Mouse (Mus musculus): ENCODE measurements at regions not wholly inside any gene's neighbourhood (a gene's known extent, or its start where the extent isn't known, plus 50 kb on each side); places are given as distances from the start of the nearest gene placed in this dataset.

DNA sequence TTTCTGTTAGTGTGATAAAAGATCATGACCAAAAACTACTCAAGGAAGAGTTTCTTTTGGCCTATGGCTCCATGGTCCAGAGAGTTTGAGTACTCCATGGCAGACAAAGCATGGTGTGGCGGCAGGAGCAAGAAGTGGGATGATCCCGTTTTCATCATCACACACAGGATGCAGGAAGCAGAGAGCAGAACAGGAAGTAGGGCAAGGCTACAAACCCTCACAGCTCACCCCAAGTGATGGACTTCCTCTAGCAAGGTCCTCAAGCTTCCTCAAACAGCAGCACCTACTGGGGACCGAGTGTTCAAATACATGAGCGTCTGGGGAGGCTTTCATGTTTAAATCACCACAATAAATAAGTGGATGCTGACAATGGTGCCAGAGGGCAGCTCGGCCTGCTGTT is 61.1 kb downstream of the 4930426L09Rik start:
- Histone ChIP-seq H3K4me1 (ENCODE audit: control insufficient read depth in 1 of 2, insufficient read depth in 2 of 2, low read length in 2 of 2) (peaks cover 11 to 25% of the 10 kb centered on the region in 2 experiments), H3K36me3 (ENCODE audit: control insufficient read depth in 1 of 2, insufficient read depth in 2 of 2, low read length in 2 of 2) (peaks cover 0 to 26% of the 10 kb centered on the region in 2 experiments; a peak in 2 of 4 replicates), H3K27me3 (ENCODE audit: control insufficient read depth in 1 of 2, insufficient read depth in 2 of 2, low read length in 2 of 2) (no peaks in the 10 kb centered on the region), H3K27ac (ENCODE audit: control insufficient read depth, low read depth, low read length) (peak overlapping the region; percentile 24; the same call in 1 of the 2 replicates), H3K9me3 (replicated peaks; ENCODE audit: insufficient read depth, low read length) (no peaks in the 10 kb centered on the region), H3K9ac (ENCODE audit: control insufficient read depth, low read depth, low read length, poor library complexity, severe bottlenecking) (no peak overlapping the region), H3K79me2 (ENCODE audit: control insufficient read depth, insufficient read depth, low read length, poor library complexity) (no peaks in the 10 kb centered on the region), H3K4me3 (ENCODE audit: control insufficient read depth in 1 of 2, insufficient read depth in 1 of 2, low read depth in 2 of 2, low read length in 2 of 2) (no peak overlapping the region; a peak in 1 of 4 replicates)
- DNase-seq (ENCODE audit: low read depth, low spot score): peak; percentile 74
- TF ChIP-seq JUND (IDR thresholded peaks at IDR 0.05; ENCODE audit: low read depth, low read length): no peak
- peak; percentile 72 for TF ChIP-seq ELF1 (IDR thresholded peaks at IDR 0.05; ENCODE audit: low read depth, low read length)
- TF ChIP-seq NELFE (IDR thresholded peaks at IDR 0.05; ENCODE audit: low read depth, low read length): no peak
- 0 out of 2 replicates have a peak, but pooled peaks have one; percentile 20 for TF ChIP-seq ETS1 (IDR thresholded peaks at IDR 0.05; ENCODE audit: low read depth, low read length)
- no peak for TF ChIP-seq GABPA (IDR thresholded peaks at IDR 0.05; ENCODE audit: low read depth, low read length)
- no peak for TF ChIP-seq GATA1 (IDR thresholded peaks at IDR 0.05; ENCODE audit: low read depth, low read length)
- 0 out of 2 replicates have a peak, but pooled peaks have one; percentile 28 for TF ChIP-seq SMC3 (IDR thresholded peaks at IDR 0.05; ENCODE audit: low read depth, low read length)
- 0 out of 2 replicates have a peak, but pooled peaks have one; percentile 18 for TF ChIP-seq MAX (IDR thresholded peaks at IDR 0.05; ENCODE audit: low read length)
- no peak for TF ChIP-seq ZKSCAN1 (IDR thresholded peaks at IDR 0.05; ENCODE audit: low read depth, low read length)
- TF ChIP-seq MAZ (IDR thresholded peaks at IDR 0.05; ENCODE audit: low read depth, low read length): no peak
- no peak for TF ChIP-seq MYC (IDR thresholded peaks at IDR 0.05; ENCODE audit: low read depth, low read length)
- peak; percentile 48; the same call in 1 of the 2 replicates for TF ChIP-seq TBP (IDR thresholded peaks at IDR 0.05; ENCODE audit: low read depth, low read length)
- TF ChIP-seq HCFC1 (IDR thresholded peaks at IDR 0.05; ENCODE audit: low read depth, low read length): peak; percentile 75
- peak in 2 of 3 experiments; percentile 10 to 34; a peak in 2 of 6 replicates for TF ChIP-seq CTCF (IDR thresholded peaks at IDR 0.05 in 2 of 3, conservative IDR thresholded peaks at IDR 0.05 in 1 of 3; ENCODE audit: control insufficient read depth in 1 of 3, insufficient read depth in 1 of 3, low read depth in 2 of 3, low read length in 3 of 3, poor library complexity in 1 of 3, severe bottlenecking in 1 of 3)

DNA sequence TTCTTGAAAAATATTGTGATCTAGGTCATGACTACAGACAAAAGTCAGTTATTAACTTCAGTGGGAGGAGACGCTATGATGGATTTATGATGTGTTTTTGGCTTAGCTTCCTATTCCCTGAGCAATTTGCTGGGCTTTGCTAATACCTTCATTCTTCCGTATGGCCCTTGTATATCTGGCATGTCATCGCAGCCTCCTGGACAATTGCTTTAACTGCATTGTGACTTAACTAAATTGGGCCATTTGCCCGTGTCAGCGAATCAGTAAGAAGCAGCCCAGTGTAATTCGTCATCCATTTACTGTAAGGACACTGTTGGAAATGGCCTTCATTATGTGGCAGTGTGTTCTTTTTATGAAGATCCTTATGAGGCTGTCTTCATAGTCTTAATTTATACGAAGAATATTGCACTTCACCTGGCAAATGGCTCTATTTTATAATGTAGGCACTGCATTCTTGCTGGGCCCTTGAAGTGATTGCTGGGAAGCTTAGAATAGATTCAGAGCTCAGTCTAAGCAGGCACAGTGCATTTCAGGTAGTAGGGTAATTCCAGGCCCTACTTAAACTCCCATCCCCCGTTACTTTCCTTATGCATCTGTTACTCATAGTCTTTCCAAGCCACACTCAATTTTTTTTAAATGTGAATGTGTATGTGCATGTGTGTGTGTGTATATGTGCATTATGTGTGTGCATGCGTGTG is 62.2 kb downstream of the 4930426L09Rik start:
- TF ChIP-seq GABPA (IDR thresholded peaks at IDR 0.05; ENCODE audit: low read depth, low read length): no peak
- TF ChIP-seq RAD21 (IDR thresholded peaks at IDR 0.05; ENCODE audit: low read depth, low read length): no peak
- TF ChIP-seq SMC3 (IDR thresholded peaks at IDR 0.05; ENCODE audit: low read depth, low read length): no peak
- no peak for TF ChIP-seq EP300 (IDR thresholded peaks at IDR 0.05; ENCODE audit: low read depth in 1 of 2, low read length in 2 of 2)
- TF ChIP-seq E2F4 (IDR thresholded peaks at IDR 0.05; ENCODE audit: borderline replicate concordance, low read depth, low read length): no peak
- no peak for TF ChIP-seq CTCF (IDR thresholded peaks at IDR 0.05 in 2 of 3, conservative IDR thresholded peaks at IDR 0.05 in 1 of 3; ENCODE audit: control insufficient read depth in 1 of 3, insufficient read depth in 1 of 3, low read depth in 2 of 3, low read length in 3 of 3, poor library complexity in 1 of 3, severe bottlenecking in 1 of 3)
- TF ChIP-seq ETS1 (IDR thresholded peaks at IDR 0.05; ENCODE audit: low read depth, low read length): no peak
- no peak for TF ChIP-seq MEF2A (IDR thresholded peaks at IDR 0.05; ENCODE audit: extremely low read depth, insufficient replicate concordance, low read depth, low read length, poor library complexity, severe bottlenecking)
- TF ChIP-seq HCFC1 (IDR thresholded peaks at IDR 0.05; ENCODE audit: low read depth, low read length): no peak
- TF ChIP-seq GATA1 (IDR thresholded peaks at IDR 0.05; ENCODE audit: low read depth, low read length): no peak
- TF ChIP-seq POLR2AphosphoS5 (IDR thresholded peaks at IDR 0.05; ENCODE audit: borderline replicate concordance, low read depth, low read length): no peak
- TF ChIP-seq TCF12 (IDR thresholded peaks at IDR 0.05; ENCODE audit: low read depth, low read length): no peak
- no peak for TF ChIP-seq CHD1 (IDR thresholded peaks at IDR 0.05; ENCODE audit: low read depth, low read length)
- TF ChIP-seq ZNF384 (IDR thresholded peaks at IDR 0.05; ENCODE audit: low read depth, low read length): no peak
- no peak for TF ChIP-seq POLR2A (IDR thresholded peaks at IDR 0.05; ENCODE audit: control insufficient read depth in 1 of 2, insufficient read depth in 1 of 2, low read depth in 1 of 2, low read length in 2 of 2, poor library complexity in 1 of 2)
- TF ChIP-seq MYB (IDR thresholded peaks at IDR 0.05; ENCODE audit: low read depth, low read length): no peak
- no peak for TF ChIP-seq RCOR1 (IDR thresholded peaks at IDR 0.05; ENCODE audit: low read depth, low read length)
- peaks cover 11 to 20% of the 10 kb centered on the region in 2 experiments for H3K4me1 ChIP-seq (ENCODE audit: control insufficient read depth in 1 of 2, insufficient read depth in 2 of 2, low read length in 2 of 2)
- H3K9ac ChIP-seq (ENCODE audit: control insufficient read depth, low read depth, low read length, poor library complexity, severe bottlenecking): no peak overlapping the region
- H3K4me3 ChIP-seq (ENCODE audit: control insufficient read depth in 1 of 2, insufficient read depth in 1 of 2, low read depth in 2 of 2, low read length in 2 of 2): no peak overlapping the region
- H3K79me2 ChIP-seq (ENCODE audit: control insufficient read depth, insufficient read depth, low read length, poor library complexity): no peaks in the 10 kb centered on the region
- no peaks in the 10 kb centered on the region for H3K27me3 ChIP-seq (ENCODE audit: control insufficient read depth in 1 of 2, insufficient read depth in 2 of 2, low read length in 2 of 2)
- DNase-seq (ENCODE audit: low read depth, low spot score): no peak
- no peaks in the 10 kb centered on the region for H3K9me3 ChIP-seq (replicated peaks; ENCODE audit: insufficient read depth, low read length)
- H3K36me3 ChIP-seq (ENCODE audit: control insufficient read depth in 1 of 2, insufficient read depth in 2 of 2, low read length in 2 of 2): peaks cover 0 to 19% of the 10 kb centered on the region in 2 experiments; a peak in 2 of 4 replicates
- H3K27ac ChIP-seq (ENCODE audit: control insufficient read depth, low read depth, low read length): no peak overlapping the region

Data from MEL (cell line).